Mouse (Mus musculus) intestine, embryonic 14.5 days (tissue): ENCODE data around the gene Stim1. TPM values are rescaled to one million over a fixed set of nuclear protein-coding genes. Genes with fewer than 3 reads are reported as not detected.

ENCODE experiments used
- ATAC-seq: fragments of 200-750 bp; cut with Nextera tagmentation; replicated peaks from 2 replicates; pipeline ENCODE4 v1.8.0; 2017; ENCODE audit warnings: low read depth, moderate number of reproducible peaks, moderate TSS enrichment, moderate library complexity; ENCODE audit not compliant: low FRiP score, low TSS enrichment
- DNase-seq: peaks from one replicate; pipeline ENCODE4 v3.0.0-alpha.2; 2018; ENCODE audit warnings: low spot score
- H3K27ac ChIP-seq: fragments of 300-500 bp; sonication (generic); 2 replicates; pipeline ENCODE4 v1.5.1; 2014; ENCODE audit warnings: low read depth, mild to moderate bottlenecking, control low read depth
- H3K27me3 ChIP-seq: fragments of 300-500 bp; sonication (generic); replicated peaks from 2 replicates; pipeline ENCODE4 v1.6.1; 2014; ENCODE audit warnings: low read length, control low read depth; ENCODE audit not compliant: control insufficient read depth, insufficient read depth
- H3K36me3 ChIP-seq: fragments of 300-500 bp; sonication (generic); 2 replicates; pipeline ENCODE4 v1.6.1; 2014; ENCODE audit warnings: low read length, control low read depth; ENCODE audit not compliant: control insufficient read depth, insufficient read depth
- H3K4me1 ChIP-seq: fragments of 300-500 bp; sonication (generic); replicated peaks from 2 replicates; pipeline ENCODE4 v1.6.1; 2014; ENCODE audit warnings: low read length, control low read depth, mixed read lengths; ENCODE audit not compliant: control insufficient read depth, insufficient read depth
- H3K4me2 ChIP-seq: fragments of 300-500 bp; sonication (generic); 2 replicates; pipeline ENCODE4 v1.6.1; 2014; ENCODE audit warnings: low read length
- H3K4me3 ChIP-seq: fragments of 300-500 bp; sonication (generic); 2 replicates; pipeline ENCODE4 v1.5.1; 2014; ENCODE audit warnings: low read depth, low read length, control low read depth, mixed read lengths
- H3K9ac ChIP-seq: fragments of 300-500 bp; sonication (generic); 2 replicates; pipeline ENCODE4 v1.6.1; 2014; ENCODE audit warnings: mild to moderate bottlenecking, low read length
- H3K9me3 ChIP-seq: fragments of 300-500 bp; sonication (generic); 2 replicates; pipeline ENCODE4 v1.6.1; 2016; ENCODE audit warnings: low read length, control low read depth; ENCODE audit not compliant: control insufficient read depth
- WGBS: fragments of 180-500 bp; shearing (Covaris S2); extraction: QIAGEN DNeasy Blood & Tissue Kit; methylation state at CpG from one replicate; pipeline ENCODE4 v1.1.7; 2014; 5-methylcytosine and 5-hydroxymethylcytosine counted together
- polyA plus RNA-seq: library from polyadenylated mRNA; unstranded; fragments of >200 nt; fragmentation: Nextera tagmentation; extraction: Ambion mirVana; gene quantifications from 2 replicates; pipeline ENCODE4 v1.2.1, GENCODE M21; 2014

Gene Stim1
- polyA plus RNA-seq, 1 experiment from 2014 or later = 23.6 TPM

- Histone ChIP-seq H3K9me3 (no peaks in the 10 kb centered on the region), H3K27ac (0 out of 2 replicates have a peak overlapping the region, but pooled peaks have one; percentile 38), H3K4me1 (peaks cover 17% of the 10 kb centered on the region), H3K4me3 (peak overlapping the region; percentile 97), H3K9ac (no peak overlapping the region), H3K36me3 (peaks cover 23% of the 10 kb centered on the region), H3K4me2 (peak overlapping the region; percentile 64), H3K27me3 (no peaks in the 10 kb centered on the region)
- WGBS = 53% methylated on average over 15 of the region's 15 CpGs
- DNase-seq = no peak
- ATAC-seq = no peak
Observed at GRCm38 (mm10) chr7:102440822-102441656, 173.4 kb downstream of the Stim1 start.

DNA sequence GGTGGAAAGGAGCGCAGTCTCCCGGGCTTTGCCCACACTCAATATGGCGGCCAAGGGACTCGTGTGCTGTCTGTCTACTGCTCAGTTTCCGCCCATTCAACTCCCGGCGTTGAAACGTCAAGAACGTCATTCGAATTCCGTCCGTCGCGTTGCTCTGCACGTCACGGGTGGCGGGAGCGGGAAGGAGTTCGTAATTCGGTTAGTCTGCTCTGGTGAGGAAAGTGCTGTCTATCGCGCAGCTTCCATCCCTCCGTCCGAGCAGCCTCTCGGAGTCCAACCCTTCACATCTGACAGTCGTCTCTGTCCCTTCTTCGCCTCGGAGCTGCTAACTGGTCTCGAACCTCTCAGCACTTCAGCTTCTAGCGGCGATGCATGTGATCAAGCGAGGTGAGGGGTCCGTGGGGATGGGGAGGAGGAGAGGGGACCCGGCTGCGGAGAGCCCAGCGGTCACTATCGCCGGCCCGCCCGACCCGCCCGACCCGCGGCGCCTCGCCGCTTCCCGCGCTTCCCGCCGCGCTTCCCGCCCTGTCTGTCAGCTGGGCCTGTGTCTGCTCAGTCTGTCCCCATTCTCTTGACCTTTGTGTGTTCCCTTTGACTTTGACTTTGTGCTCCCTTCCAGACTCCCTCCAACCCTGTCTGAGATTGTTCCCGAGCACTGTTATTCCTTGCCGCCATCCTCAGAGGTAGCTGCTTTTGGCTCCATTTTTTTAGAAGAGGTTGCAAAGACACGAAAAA, 174.2 kb downstream of the Stim1 start, which contains the start of gene Rrm1:
Gene Rrm1 (plus strand): TSS at position 39 of the 735 bp plus-strand sequence.
- DNase-seq (peak; percentile 99), ATAC-seq (peak; percentile 99)
- Histone ChIP-seq H3K9me3 (no peaks in the 10 kb centered on the region), H3K4me1 (peaks cover 17% of the 10 kb centered on the region), H3K4me3 (peak within 1 kb of the TSS; percentile 97), H3K36me3 (peaks cover 31% of the 10 kb centered on the region), H3K4me2 (peak within 1 kb of the TSS; percentile 64), H3K27me3 (no peaks in the 10 kb centered on the region), H3K9ac (peak within 1 kb of the TSS; percentile 94), H3K27ac (peak within 1 kb of the TSS; percentile 93)
- under 1% methylated on average over 54 of the region's 56 CpGs for WGBS

- ATAC-seq = no peak; the same call in 1 of the 2 replicates
- no peaks in the 10 kb centered on the region for H3K27me3 ChIP-seq
- no peaks in the 10 kb centered on the region for H3K9me3 ChIP-seq
- WGBS = 0% methylated on average over 4 of the region's 4 CpGs
- H3K4me1 ChIP-seq = peaks cover 17% of the 10 kb centered on the region
- peak overlapping the region; percentile 94 for H3K9ac ChIP-seq
- H3K27ac ChIP-seq = peak overlapping the region; percentile 93
- H3K4me2 ChIP-seq = peak overlapping the region; percentile 64
- no peak for DNase-seq
- peak overlapping the region; percentile 97 for H3K4me3 ChIP-seq
- H3K36me3 ChIP-seq = peaks cover 37% of the 10 kb centered on the region
Observed at GRCm38 (mm10) chr7:102442432-102442831, 174.8 kb downstream of the Stim1 start.

DNA sequence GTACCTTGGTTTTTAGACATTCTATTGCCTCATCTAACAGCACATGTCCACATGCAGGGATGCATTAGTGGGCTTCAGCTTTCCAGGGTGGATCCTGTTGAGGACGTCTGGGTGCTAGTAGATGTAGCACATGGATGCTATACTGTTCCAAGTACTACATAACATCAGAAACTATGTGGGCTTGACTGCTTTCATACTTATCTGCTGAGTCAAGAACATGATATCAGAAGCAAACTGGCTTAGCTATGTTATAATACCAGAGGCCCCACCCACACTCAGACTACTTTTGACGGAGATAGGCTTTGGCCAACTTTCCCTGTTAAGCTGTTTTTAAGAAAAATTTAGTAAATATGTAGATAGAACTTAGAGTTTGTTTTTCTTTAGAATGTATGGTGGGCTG, 176.7 kb downstream of the Stim1 start:
- H3K36me3 ChIP-seq = peaks cover 55% of the 10 kb centered on the region
- H3K4me2 ChIP-seq = no peak overlapping the region
- no peak for ATAC-seq
- no peak overlapping the region for H3K4me3 ChIP-seq
- peaks cover 17% of the 10 kb centered on the region for H3K4me1 ChIP-seq
- WGBS = 70% methylated on average over 2 of the region's 2 CpGs
- no peaks in the 10 kb centered on the region for H3K9me3 ChIP-seq
- H3K9ac ChIP-seq = no peak overlapping the region
- no peak overlapping the region for H3K27ac ChIP-seq
- DNase-seq = no peak
- H3K27me3 ChIP-seq = no peaks in the 10 kb centered on the region

DNA sequence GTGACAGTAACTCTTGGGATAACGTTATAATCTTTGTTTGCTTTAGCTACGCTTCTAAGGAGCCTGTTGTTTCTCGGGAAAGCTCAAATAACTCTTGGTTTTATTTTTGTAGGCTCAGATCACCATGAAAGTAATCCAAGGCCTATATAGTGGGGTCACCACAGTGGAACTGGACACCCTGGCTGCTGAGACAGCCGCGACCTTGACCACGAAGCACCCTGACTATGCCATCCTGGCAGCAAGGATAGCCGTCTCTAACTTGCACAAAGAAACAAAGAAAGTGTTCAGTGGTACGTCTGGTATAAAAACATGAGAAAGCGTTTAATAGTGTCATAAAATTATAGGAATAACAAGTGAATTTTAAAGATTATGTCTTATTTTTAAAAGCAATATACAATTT, 178.8 kb downstream of the Stim1 start:
- Histone ChIP-seq H3K4me3 (no peak overlapping the region), H3K9me3 (no peaks in the 10 kb centered on the region), H3K36me3 (peaks cover 76% of the 10 kb centered on the region), H3K4me2 (no peak overlapping the region), H3K27ac (no peak overlapping the region), H3K27me3 (no peaks in the 10 kb centered on the region), H3K4me1 (peaks cover 17% of the 10 kb centered on the region), H3K9ac (no peak overlapping the region)
- no peak for ATAC-seq
- no peak for DNase-seq
- 92% methylated on average over 9 of the region's 9 CpGs for WGBS

DNA sequence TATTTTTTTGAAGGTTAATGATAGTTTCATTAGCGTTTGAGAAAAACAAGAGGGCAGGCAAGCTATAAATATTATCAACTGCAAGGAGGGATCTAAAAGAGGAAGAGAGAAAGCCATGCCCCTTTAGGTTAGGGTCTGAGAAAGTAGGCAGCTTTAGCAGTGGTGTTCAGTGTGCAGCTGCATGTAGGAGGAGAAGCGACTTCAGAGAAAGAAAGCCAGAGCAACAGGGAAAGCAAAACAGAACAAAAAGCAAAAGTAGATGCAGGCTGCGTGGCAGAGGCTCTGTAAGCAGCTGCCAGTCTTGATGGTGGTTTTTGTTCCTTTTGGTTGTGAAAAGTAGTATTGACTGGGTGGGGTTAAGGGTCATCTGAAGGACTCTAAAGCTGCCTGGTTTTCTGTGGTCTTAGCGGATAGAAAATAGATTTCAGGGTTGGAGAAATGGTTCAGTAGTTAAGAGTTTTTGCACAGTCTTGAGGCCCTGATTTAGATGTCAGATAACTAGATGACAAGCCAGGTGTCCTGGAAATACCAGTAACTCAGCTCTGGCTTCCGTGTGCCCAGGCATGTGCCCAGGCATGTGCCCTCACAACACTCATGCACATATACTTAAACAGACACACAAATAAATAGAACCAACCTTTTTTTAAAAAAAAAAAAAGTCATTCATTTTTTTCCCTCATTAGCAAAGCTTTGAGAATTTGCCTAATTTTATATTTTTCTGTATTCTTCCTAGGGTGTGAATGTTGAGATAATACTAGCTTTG, 191.2 kb downstream of the Stim1 start:
- no peak for ATAC-seq
- Histone ChIP-seq H3K4me2 (no peak overlapping the region), H3K27ac (no peak overlapping the region), H3K36me3 (peaks cover 97% of the 10 kb centered on the region), H3K4me1 (no peaks in the 10 kb centered on the region), H3K9me3 (no peaks in the 10 kb centered on the region), H3K9ac (no peak overlapping the region), H3K27me3 (no peaks in the 10 kb centered on the region), H3K4me3 (no peak overlapping the region)
- DNase-seq = peak; percentile 16
- 91% methylated on average over 5 of the region's 5 CpGs for WGBS

DNA sequence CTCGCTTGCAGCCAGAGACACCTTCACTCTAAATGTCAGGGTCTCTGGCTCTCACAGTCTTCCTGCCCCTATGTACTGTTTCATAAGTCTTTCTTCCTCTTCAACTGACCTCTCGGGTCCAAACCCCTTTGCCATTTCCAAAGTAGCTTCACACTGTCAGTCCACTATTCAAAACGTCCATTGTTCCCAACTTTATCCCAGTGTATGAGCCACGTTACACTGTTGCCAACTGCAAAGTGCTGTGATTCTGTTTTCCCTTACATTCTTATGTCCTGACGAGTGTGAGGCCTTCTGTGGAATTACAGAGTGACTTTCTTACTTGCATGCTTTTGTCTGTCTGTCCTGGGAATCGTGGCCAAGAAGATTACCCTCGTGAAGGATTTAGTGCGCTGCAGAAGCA, 200.0 kb downstream of the Stim1 start:
- H3K36me3 ChIP-seq = peaks cover 78% of the 10 kb centered on the region
- no peak overlapping the region for H3K4me3 ChIP-seq
- H3K27me3 ChIP-seq = no peaks in the 10 kb centered on the region
- H3K9ac ChIP-seq = no peak overlapping the region
- H3K4me2 ChIP-seq = no peak overlapping the region
- ATAC-seq (no peak), DNase-seq (no peak)
- WGBS = 88% methylated on average over 8 of the region's 8 CpGs
- H3K9me3 ChIP-seq = no peaks in the 10 kb centered on the region
- no peak overlapping the region for H3K27ac ChIP-seq
- H3K4me1 ChIP-seq = no peaks in the 10 kb centered on the region

DNA sequence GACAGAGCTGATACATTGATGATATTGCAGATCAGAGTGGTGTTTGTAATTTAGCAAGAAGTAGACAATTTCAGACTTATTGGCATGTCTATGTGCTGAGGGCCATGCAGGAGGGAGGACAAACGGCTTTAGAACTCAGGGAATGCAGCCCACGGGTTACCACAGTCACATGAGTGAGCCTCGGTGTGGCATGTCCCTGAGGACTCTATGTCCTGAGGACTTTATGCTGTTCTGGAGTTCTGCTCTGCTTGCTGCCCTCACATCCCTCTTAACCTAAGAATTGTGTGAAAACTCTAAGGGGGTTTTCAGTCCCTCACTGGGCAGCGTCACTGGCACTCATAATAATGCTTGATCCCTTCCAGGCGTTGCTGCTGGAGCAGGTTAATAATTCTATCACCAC, 205.1 kb downstream of the Stim1 start:
- no peak overlapping the region for H3K27ac ChIP-seq
- no peaks in the 10 kb centered on the region for H3K4me1 ChIP-seq
- WGBS = 51% methylated on average over 5 of the region's 5 CpGs
- H3K36me3 ChIP-seq = peaks cover 29% of the 10 kb centered on the region
- ATAC-seq (no peak), DNase-seq (no peak)
- no peaks in the 10 kb centered on the region for H3K27me3 ChIP-seq
- no peaks in the 10 kb centered on the region for H3K9me3 ChIP-seq
- H3K4me2 ChIP-seq = no peak overlapping the region
- no peak overlapping the region for H3K9ac ChIP-seq
- no peak overlapping the region for H3K4me3 ChIP-seq
